Mouse (Mus musculus) testis, adult 2 months (tissue): Measurements from ENCODE around the gene Gcnt3.

ENCODE experiments used
- CTCF ChIP-seq: fragments of 200-500 bp; IDR thresholded peaks from 2 replicates; pipeline ENCODE4 v1.5.1; 2012; ENCODE audit warnings: low read depth, mild to moderate bottlenecking, inconsistent platforms, low read length, moderate library complexity; ENCODE audit not compliant: control insufficient read depth, insufficient read depth, insufficient replicate concordance
- POLR2A ChIP-seq: fragments of 200-500 bp; IDR thresholded peaks from 2 replicates; pipeline ENCODE4 v1.6.1; 2012; ENCODE audit warnings: low read depth, mild to moderate bottlenecking, inconsistent platforms, low read length, moderate library complexity; ENCODE audit not compliant: control insufficient read depth

- TF ChIP-seq CTCF (no peak), POLR2A (no peak)
Measured at GRCm38 (mm10) chr9:70037988-70038387, at the start of gene Gcnt3.
